Mouse (Mus musculus): Measurements from ENCODE around the gene Col4a2.

DNA sequence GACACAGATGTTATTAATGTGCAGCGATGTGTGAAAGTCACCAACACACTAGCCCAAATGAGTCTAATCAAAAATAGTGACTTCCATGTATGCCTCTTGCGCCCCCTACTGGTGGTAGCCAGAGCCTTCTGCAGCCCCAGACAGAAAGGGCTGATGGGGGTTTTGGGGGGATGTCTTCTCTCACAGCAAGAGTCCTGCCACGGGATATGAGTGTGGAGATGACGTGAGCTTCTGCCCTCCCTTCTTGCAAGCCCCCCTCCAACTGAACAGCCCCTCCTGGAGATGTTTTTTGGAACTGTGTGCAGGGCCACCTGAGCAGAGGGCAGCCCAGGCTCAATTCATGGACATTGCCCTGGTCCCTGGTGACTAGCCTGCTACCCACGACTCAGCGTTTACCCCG, 173.5 kb downstream of the Col4a2 start:
- peak; percentile 93 for TF ChIP-seq CTCF (IDR thresholded peaks at IDR 0.05; ENCODE audit: low read depth)
- TF ChIP-seq EP300 (optimal IDR thresholded peaks at IDR 0.05): no peak
